Mouse (Mus musculus) fat pad, adult 2 months (tissue): Measurements from ENCODE around the gene Wrap53.
"Not testable (repeated sequence)": the region's sequence is repeated elsewhere in the genome, so short reads cannot be mapped to it uniquely, and the experiment has no call there.

Source experiments
- DNase-seq: peaks from one replicate; pipeline ENCODE4 v3.0.0-alpha.2; 2011; ENCODE audit warnings: low read depth, low spot score; ENCODE audit errors: extremely low read depth

Wrap53 gene

DNA sequence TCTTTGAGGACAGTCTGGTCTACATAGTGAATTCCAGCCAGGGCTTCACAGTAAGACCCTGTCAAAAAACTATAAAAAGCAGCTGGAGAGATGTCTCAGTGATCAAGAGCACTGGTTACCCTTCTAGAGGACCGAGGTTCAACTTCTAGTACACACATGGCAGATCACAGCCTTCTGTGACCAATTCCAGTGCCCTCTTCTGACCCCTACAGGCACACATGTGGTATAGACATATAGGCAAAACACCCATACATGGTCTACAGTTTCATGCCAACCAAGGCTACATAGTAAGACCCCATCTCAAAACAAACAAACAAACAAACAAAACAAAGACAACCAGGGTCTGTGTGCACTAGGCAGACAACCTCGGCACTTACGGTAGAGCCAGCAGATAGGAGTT, 4.8 kb downstream of the Wrap53 start:
- no peak for DNase-seq

- no peak for DNase-seq
Measured at GRCm38 (mm10) chr11:69565131-69565530, 14.9 kb downstream of the Wrap53 start.

- no peak for DNase-seq
Measured at GRCm38 (mm10) chr11:69564391-69564790, 15.7 kb downstream of the Wrap53 start.

- DNase-seq, result no peak
Measured at GRCm38 (mm10) chr11:69563373-69563772, 16.7 kb downstream of the Wrap53 start.

DNA sequence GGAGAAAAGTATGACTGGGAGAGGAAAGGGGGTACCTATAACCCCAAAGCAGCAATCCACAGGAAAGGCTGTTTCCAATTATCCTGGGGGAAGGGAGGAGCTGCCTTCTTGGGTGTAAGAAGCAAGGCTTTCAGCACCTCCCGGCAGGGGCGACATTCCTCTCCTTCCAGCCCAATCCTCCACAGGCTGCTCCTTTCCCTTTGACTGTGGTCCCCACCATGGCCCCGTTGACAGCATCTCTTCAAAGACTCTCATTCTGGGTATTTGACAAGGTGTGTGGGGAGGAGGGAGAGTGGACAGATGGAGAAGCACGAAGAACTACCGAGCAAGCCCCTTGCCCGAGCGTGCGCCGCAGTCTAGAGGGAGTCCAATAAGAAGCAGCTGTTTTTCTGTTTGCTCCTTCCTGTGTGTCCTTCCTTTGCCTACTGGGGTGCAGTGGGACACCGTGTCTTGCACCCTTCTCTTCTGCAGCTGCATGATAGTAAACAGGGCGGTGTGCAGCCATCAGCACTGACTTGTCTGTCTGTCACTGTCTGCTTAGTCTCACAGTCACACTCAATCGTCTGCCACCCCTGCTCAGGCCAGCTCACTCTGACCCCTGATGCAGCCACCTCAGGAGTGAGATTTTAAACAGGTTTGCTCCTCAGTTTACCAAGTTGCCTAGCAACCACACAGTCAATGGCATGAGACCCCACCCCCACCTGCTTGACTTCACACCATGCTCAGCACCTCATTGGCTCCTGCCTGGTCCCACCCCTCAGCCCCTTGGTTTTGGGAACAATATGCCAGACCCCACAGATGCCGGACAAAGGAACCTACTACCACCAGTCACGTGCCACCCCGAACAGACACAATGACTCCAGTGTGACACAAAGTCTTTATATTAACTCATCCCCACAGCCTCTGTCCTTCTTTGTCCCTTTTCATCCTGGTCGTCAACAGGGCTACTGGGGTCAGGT, 18.9 kb downstream of the Wrap53 start:
- no peak for DNase-seq

- no peak for DNase-seq
Measured at GRCm38 (mm10) chr11:69559851-69560765, 19.9 kb downstream of the Wrap53 start, which contains the start of gene Efnb3. TSS of gene Efnb3 (minus strand) at chr11:69560205.

DNA sequence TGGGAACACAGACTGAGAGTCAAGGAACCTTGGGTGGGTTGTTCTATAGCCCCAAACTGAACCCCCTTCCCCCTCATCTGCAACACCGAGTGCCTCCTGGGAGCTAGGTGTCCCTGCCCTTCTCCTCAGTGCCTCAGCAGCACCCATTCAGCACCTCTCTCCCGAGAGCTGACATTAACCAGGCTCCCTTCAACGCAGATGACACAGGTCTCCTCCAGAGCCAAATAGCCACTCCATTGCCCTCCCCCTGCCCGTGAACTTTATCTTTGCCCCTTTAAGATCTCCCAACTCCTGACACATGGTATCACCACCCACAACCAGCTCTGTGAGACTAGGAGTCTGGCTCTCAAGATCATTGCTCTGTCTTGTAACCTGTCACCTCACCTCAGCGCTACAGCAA, 20.9 kb downstream of the Wrap53 start:
- DNase-seq, result no peak

DNA sequence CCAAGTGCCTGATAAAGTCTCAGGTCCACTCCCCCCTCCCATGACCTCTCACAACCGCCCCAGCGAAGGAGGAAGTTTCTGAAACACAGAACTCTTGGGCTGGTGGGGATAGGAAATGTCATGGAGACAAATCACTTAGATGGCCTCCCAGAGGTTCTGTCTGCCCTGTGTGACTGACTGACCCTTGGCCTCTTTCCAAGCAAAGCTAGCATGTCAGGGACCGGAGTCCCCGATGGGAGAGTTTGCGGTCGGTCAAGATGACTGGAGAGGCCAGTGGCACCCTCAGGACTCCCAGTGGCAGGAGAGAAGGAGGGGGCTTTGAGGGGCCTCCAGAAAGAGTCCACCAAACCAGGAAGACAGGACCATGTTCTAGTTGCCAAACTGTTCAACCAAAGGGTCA, 21.3 kb downstream of the Wrap53 start:
- no peak for DNase-seq

DNA sequence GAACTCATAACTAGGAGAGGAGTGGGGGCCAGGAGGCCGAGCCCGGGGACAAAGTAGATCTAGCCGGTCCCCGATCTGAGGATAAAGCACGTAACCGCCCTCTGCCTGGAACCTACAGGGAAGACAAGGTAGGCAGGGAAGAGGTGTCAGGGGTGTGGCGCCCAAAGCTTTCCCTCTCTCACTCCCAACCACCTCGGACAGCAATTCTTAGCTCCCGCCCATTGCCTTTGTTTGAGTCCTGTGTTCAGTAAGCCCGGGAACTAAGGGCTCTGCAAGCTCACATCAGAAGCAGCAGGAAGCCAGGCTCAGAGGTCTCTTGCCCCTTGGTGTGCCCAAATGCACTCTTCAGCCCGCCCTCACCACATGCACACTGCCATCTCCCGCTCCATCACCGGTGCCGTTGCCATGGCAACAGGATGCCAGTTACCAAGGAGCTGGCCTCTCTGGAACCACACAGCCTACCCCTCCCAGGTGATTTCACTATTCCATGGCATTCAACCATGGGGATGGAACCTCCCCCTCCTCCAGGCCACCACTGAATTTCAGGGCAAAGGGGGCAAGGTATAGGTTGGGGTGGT, 22.6 kb downstream of the Wrap53 start:
- no peak for DNase-seq

GRCm38 (mm10) chr11:69554539-69555140, 25.4 kb downstream of the Wrap53 start:
- no peak for DNase-seq

GRCm38 (mm10) chr11:69553341-69553721, 26.7 kb downstream of the Wrap53 start:
- DNase-seq, result no peak

GRCm38 (mm10) chr11:69552622-69553340, 27.3 kb downstream of the Wrap53 start:
- DNase-seq, result no peak

DNA sequence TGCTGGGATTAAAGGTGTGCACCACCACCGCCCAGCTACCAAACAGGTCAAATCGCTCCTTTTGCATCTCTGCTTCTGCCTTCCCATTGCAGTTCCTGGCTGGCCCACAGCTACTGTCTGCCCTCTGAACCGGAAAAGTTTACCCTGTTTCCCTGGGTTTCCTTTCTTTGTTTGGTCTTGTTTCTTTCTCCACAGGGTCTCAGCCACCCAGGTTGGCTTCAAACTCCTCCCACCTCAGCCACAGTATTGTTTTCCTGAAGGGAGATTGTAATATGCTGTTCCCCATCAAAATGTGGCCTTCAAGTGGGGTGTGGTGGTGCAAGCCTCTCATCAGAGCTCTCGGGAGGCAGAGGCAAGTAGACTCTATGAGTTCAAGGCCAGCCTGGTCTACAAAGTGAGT, 28.7 kb downstream of the Wrap53 start:
- no peak for DNase-seq

DNA sequence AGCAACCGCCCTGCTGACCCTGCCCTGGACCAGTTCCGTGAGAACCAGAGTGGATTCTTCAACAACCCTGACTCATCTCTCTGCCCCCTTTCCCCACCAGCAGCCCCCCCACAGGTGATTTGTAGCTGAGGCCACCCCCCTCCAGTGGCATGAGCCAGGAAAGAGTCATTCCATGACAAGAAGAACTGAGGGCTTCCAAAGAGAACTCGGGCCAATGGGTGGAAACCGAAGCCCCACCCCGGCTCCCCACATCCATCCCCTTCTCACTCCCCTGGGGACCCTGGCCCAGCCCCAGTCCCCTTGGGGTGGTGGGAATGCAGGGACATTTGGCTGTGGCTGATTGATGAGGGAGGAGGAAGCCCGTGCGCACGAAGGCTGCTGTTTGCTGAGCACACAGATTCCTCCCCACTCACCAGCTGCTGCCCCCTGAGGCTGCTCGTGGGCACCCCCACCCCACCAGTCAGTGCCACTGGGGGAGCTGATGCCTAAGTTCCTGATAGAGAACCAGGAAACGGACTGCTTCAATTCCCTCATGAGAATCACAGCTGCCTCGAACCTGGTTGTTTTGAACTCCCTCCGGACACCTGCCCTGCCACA, 30.9 kb downstream of the Wrap53 start, which contains the start of gene Dnah2:
Gene Dnah2, minus strand, starts transcription at position 51 of the 597 bp plus-strand sequence.
- DNase-seq, result no peak

DNA sequence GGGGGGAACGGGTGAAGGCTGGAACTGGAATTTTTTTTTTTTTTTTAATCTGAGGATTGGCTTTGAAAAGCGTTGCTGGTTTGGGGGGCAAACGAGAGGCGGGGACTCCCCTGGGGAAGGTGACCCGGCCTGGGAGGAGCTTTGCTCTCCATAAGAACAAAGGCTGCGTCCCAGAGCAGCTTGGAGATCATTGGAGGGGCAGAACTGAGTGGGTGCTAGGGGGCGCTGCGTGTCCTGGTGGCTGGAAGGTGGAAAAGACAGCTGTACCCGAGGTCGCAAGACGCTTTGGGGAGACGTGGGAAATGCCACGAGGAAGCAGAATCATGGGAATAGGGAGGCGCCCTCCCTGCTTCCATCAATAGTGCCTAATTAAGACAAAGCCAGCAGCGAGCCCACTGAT, 33.0 kb downstream of the Wrap53 start:
- DNase-seq, result no peak

DNA sequence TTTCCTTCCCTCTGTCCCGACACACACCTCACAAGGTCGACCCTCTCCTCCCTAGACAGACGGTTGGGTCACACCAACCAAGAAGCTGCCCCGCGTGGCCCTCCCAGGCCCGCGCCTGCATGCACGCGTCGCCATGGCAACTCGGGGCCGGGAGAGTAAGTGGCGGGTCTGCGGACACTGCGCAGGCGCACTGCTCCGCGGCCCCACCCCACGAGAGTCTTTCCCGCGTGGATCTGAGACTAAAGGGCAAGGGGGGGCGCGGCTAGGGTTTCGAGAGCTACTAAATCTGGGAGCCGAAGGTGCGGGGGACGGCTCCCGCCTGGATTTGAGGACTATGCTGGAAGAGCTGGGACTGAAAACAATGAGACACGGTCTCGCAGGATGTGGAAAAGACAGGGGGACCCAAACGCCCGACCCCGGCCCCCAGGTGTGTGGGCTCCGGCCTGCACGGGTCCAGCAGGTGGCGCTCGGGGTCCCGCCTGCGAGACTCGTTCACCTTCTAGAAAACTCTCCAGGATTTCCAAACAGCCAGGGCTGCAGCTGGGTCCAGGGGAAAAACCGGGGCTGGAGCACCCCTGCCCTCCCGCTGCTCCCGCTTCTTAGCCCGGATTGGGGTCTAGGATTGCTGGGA, 33.5 kb downstream of the Wrap53 start:
- DNase-seq, result no peak

GRCm38 (mm10) chr11:69545957-69546356, 34.1 kb downstream of the Wrap53 start:
- DNase-seq, result no peak

- DNase-seq, result no peak
Measured at GRCm38 (mm10) chr11:69543598-69543997, 36.5 kb downstream of the Wrap53 start.

- DNase-seq, result not testable (repeated sequence)
Measured at GRCm38 (mm10) chr11:69541741-69542140, 38.3 kb downstream of the Wrap53 start.
